Mouse (Mus musculus): ENCODE results near the gene Srsf9.

Gene Srsf9

DNA sequence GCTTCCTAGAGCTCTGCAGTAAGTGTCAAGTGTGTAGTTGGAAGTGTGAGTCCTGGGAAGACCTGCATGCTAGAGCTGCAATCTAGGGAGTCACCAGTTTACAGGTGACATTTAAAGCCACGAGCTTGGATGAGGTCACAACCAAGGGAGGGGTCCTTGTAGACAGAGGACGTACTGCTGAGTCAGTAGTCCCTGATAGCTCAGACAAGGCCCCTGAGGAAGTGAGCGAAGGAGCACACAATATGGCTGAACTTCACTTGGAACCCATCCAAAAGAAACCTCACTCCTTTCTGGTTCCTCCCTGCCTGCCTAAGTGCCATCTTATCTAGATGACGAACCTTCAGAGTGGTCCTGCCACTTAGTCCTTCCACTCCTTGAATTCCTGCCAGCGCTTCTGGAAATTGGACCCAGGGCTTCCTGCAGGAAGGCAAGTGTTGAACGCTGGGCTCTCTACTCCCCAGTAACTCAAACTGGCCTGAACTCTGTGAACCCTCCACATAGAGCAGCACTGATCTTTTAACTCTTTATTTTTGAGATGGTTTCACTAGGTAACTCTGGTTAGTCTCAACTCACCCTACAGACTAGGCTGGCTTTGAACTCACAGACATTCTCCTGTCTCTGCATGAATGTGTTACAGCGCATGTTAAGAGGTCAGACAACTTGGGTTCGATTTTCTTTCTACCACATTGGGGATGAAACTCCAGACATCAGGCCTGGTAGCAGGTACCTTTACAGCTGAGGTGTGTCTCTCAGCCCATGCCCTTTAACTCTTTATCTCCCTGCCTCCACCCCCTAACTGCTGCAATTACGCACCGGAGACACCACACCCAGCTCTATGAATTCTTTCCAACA lies 13.9 kb upstream of the Srsf9 start:
- Histone ChIP-seq H3K36me3 (ENCODE audit: control insufficient read depth, insufficient read depth, low read length, poor library complexity, severe bottlenecking) (no peaks in the 10 kb centered on the region), H3K27me3 (ENCODE audit: control insufficient read depth, insufficient read depth, low read length, poor library complexity, severe bottlenecking) (no peaks in the 10 kb centered on the region)
- no peak for DNase-seq (ENCODE audit: low read depth, low spot score)

DNA sequence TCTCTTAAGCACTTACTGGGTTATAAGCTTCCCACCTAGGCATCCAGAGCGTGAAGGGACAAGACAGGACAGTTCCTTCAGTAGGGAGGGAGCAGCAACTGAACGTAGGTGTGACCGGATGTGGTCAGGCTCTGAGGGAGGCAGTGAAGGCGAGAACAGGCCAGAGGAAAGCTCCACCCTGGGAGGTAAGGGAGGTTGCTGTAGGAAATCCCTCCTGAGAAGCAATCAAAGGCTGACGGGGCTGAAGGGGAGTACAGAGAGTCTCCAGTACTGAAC lies 13.4 kb upstream of the Srsf9 start:
- no peaks in the 10 kb centered on the region for H3K27me3 ChIP-seq (ENCODE audit: control insufficient read depth, insufficient read depth, low read length, poor library complexity, severe bottlenecking)

DNA sequence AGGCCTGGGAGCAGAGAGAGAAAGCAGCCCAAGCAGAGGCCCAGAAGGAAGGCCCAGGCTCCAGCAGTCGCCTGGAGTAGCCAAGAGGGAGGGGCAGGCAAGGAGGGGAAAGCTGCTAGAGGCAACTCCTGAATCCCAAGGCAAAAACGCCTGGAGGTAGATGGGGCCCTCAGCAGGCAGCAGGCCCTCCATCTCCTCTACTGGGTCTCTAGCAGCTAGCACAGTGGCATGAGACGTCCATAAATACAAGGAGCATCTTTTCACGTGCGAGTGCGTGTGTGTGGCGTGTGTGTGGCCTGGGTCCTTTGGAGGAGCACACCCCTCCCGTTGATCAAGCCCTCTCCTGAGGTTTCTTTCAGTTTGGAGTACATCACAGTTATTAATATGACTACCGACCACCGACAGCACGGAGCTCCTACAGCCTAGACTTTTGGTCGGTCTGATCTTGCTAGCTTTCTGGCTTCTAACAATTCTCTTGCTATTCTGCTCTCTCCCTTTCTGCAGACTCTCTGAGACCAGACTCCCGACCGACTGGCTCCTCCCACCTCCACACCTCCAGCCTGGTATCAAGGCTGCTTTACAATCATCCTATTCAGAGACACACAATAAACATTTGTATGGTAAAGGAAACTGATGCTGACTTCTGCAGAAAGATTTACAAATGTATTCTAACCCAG lies 9.9 kb upstream of the Srsf9 start:
- Histone ChIP-seq H3K27me3 (ENCODE audit: control insufficient read depth, insufficient read depth, low read length, poor library complexity, severe bottlenecking) (no peaks in the 10 kb centered on the region; the same call in 1 of the 2 replicates), H3K36me3 (ENCODE audit: control insufficient read depth, insufficient read depth, low read length, poor library complexity, severe bottlenecking) (no peaks in the 10 kb centered on the region)
- no peak for DNase-seq (ENCODE audit: low read depth, low spot score)

More for the DNA sequence above, 13.4 kb upstream of the Srsf9 start:
- DNase-seq (ENCODE audit: low read depth, low spot score): no peak
- H3K36me3 ChIP-seq (ENCODE audit: control insufficient read depth, insufficient read depth, low read length, poor library complexity, severe bottlenecking): no peaks in the 10 kb centered on the region

DNA sequence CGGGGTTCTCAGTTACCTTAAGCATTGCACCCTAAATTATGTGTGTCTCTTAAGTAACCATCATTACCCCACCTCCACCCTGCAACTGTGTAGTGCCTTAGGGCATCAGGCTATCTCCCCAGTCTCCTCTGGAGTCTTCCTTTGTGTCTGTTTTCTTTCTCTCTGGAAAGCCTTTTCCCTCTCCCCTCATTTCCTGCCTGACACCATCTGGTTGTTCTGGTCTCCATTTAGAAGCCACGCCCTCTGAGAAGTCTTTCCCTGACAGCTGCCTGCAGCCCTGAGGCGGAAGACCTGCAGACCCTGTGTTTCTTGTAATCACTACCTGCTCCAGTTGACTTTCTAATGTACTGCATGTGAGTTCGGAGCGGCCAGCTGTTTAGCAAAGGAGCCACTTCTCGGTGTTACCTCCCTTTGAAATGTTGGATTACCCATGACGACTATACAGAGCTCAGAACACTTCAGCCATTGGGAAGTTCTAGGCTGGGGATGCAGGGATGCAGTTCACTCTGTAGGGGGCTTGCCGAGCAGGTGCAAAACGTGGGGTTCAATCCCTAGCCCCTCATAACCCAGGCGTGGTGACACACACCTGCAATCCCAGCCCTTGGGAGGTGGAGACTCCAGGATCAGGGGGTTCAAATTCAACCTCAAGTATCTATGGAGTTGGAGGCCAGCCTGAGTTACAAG lies 9.2 kb upstream of the Srsf9 start:
- Histone ChIP-seq H3K27me3 (ENCODE audit: control insufficient read depth, insufficient read depth, low read length, poor library complexity, severe bottlenecking) (no peaks in the 10 kb centered on the region; the same call in 1 of the 2 replicates), H3K36me3 (ENCODE audit: control insufficient read depth, insufficient read depth, low read length, poor library complexity, severe bottlenecking) (no peaks in the 10 kb centered on the region)
- DNase-seq (ENCODE audit: low read depth, low spot score): no peak

DNA sequence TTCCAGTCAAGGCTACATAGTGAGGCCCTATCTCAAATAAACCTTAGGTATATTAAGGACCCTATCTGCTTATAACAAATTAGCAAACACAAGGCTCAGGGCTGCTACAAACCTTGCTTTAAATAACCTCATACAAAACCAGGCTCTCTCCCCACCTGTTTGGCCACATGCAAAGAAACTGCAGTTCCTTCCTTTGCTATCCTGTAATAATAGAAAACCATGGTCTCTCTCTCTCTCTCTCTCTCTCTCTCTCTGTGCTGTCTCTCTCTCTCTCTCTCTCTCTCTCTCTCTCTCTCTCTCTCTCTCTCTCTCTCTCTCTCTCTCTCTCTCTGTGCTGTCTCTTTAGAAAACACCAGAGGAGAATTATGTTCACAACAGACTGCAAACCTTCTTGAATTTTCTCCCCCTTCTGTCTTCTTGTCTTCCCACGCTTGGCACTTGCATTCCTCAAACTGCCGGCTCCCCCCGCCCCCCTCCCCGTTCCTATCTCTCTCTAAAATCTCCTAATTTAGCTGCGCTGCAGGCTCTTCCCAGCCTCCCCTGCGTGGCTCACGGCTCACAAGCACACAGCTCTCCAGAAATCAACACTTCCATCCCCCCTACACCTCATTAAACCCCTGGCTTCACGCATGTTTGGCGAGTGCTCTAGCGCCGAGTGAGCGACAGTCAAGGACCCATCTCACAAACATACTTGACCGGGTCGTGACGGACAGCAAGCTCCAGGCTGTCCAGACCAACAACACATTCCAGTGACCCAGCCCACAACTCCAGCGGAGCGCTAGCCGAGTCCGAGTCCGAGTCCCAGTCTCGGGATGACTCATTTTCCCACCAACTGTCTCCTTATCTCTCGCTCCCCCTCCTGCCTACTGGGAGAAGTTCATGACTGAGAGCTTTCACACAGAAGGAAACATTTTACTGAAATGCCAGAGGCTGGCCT lies 7.7 kb upstream of the Srsf9 start:
- no peaks in the 10 kb centered on the region; the same call in 1 of the 2 replicates for H3K27me3 ChIP-seq (ENCODE audit: control insufficient read depth, insufficient read depth, low read length, poor library complexity, severe bottlenecking)
- no peaks in the 10 kb centered on the region for H3K36me3 ChIP-seq (ENCODE audit: control insufficient read depth, insufficient read depth, low read length, poor library complexity, severe bottlenecking)
- DNase-seq (ENCODE audit: low read depth, low spot score): peak; percentile 32

DNA sequence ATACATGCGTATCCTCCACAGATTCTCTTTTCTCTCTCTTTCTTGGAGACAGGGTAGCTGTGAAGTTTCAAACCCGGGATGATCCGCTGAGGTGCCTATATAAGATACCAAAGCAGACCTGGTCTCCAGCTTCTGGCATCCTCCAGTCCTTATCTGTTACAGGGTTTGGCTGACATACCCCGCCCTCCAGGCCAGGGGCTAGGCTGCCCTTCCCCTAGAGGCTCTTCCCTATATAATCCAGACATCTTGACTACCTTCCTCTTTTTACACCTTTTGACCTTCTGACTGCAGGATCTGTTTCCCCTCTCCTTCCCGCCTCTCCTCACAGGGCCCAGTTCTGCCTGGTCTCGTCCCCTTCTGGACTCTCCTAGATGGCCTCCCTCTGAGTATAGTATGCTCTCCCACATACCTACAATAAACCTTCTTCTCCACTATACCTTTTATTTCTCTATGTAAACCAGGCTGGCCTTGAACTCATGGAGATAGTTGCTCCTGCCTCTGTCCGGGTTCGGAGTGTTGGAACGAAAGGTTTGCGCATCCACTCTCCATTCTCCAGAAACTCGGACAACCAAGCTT lies 633 bp upstream of the Srsf9 start:
- DNase-seq (ENCODE audit: low read depth, low spot score): peak; percentile 15
- Histone ChIP-seq H3K36me3 (ENCODE audit: control insufficient read depth, insufficient read depth, low read length, poor library complexity, severe bottlenecking) (peaks cover 2% of the 10 kb centered on the region; the same call in 1 of the 2 replicates), H3K27me3 (ENCODE audit: control insufficient read depth, insufficient read depth, low read length, poor library complexity, severe bottlenecking) (no peaks in the 10 kb centered on the region)

DNA sequence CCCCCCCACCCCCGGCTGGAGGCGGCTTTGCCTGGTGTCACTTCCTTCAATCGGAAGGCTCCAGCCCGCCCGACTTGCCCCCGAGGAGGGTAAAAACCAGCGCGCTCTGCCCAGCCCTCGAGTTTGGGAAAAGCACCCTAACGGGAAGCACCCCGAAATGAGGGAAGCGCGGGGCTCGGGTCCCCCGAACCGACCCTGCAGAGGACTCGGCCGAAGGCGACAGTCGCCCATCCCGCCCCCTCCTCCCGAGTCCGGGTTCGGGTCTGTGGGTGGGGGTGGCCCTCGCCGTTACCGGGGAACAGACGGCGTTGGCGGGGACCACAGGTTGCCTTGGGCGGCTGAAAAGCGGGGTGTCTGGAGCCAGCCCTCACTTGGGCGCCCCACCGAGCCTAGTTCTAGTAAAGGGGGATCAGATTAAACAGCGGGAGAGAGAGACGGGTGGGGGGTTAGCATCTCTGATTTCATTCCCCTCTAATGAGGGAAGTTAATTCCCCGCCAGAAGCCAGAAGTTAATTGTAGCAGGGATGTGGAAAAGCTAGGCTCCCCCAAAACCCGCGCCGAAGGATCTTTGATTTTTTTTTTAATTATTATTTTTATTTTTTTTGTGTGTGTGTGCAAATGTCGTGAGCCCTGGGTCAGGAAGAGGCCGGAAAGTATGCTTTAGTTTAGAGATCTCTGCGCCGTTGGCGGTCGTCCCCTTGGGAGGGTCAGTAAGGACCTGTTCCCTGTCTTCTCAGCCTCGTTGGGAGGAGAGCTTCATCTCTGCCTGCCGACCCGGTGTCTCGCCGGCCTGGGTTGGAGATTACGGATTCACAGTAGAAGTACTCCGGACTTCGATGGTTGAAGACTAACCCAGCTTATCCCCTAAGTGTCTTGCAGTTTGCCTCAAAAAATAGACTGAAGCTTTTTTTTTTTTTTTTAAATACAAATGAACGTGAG lies 902 bp downstream of the Srsf9 start:
- H3K27me3 ChIP-seq (ENCODE audit: control insufficient read depth, insufficient read depth, low read length, poor library complexity, severe bottlenecking): no peaks in the 10 kb centered on the region
- DNase-seq (ENCODE audit: low read depth, low spot score): no peak
- H3K36me3 ChIP-seq (ENCODE audit: control insufficient read depth, insufficient read depth, low read length, poor library complexity, severe bottlenecking): peaks cover 4% of the 10 kb centered on the region; the same call in 1 of the 2 replicates

DNA sequence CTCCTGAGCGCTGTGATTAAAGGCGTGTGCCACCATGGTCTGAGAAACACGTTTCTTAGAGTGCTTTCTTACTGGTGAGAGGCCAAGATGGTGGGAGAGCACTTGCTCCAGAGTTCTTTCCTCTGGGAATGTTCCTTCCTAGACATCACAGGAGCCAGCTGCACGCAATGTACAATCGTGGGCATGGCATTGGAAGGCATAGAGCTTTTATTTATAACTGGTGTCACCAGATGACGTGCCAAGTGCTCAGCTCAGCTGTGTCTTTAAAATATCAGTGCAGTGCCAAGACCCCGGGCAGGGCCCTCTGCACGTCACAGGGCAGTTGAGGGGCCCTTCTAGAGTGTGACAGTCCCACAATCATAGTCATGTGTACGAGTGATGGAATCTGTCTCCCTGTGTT lies 4.0 kb downstream of the Srsf9 start:
- no peak for DNase-seq (ENCODE audit: low read depth, low spot score)
- H3K36me3 ChIP-seq (ENCODE audit: control insufficient read depth, insufficient read depth, low read length, poor library complexity, severe bottlenecking): peaks cover 7% of the 10 kb centered on the region; the same call in 1 of the 2 replicates
- H3K27me3 ChIP-seq (ENCODE audit: control insufficient read depth, insufficient read depth, low read length, poor library complexity, severe bottlenecking): no peaks in the 10 kb centered on the region

DNA sequence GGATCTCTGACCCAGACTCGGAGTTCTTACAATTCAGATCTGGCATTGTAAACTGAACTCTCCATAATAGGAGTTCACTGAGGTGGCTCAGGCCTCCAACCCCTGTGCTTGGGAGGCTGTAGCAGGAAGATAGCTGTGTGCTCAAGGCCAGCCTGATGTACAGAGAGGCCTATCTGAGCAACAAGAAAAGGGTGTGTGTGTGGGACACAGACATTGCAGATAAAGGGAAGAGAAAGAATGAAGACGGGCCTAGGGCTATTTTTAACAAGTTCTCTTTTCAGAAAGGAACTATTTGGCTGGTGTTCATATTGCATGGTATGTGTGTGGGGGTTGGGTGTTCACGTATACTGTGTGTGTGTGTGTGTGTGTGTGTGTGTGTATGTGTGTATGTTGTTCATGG lies 6.6 kb downstream of the Srsf9 start:
- no peaks in the 10 kb centered on the region for H3K27me3 ChIP-seq (ENCODE audit: control insufficient read depth, insufficient read depth, low read length, poor library complexity, severe bottlenecking)
- peaks cover 7% of the 10 kb centered on the region; the same call in 1 of the 2 replicates for H3K36me3 ChIP-seq (ENCODE audit: control insufficient read depth, insufficient read depth, low read length, poor library complexity, severe bottlenecking)
- DNase-seq (ENCODE audit: low read depth, low spot score): peak; percentile 43

DNA sequence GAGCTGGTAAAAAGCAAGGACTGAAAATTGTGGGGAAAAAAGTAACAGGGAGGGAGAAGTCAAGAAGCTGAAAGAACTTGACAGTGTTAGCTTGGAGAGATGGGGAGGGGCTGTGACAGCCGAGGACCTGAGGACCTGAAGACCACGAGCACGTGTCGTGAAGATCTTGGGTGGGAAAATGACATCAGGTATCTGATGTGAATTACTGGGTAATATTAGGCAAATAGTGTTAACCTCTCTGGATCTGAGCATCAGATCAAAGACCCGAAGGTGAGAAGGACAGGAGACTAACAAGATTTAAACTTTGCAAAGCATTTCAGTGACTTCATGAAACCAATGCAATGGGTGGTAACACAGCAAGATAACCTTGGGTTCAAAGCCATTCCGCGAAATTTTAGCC lies 13.0 kb downstream of the Srsf9 start:
- peaks cover 8% of the 10 kb centered on the region for H3K36me3 ChIP-seq (ENCODE audit: control insufficient read depth, insufficient read depth, low read length, poor library complexity, severe bottlenecking)
- H3K27me3 ChIP-seq (ENCODE audit: control insufficient read depth, insufficient read depth, low read length, poor library complexity, severe bottlenecking): no peaks in the 10 kb centered on the region
- no peak for DNase-seq (ENCODE audit: low read depth, low spot score)

DNA sequence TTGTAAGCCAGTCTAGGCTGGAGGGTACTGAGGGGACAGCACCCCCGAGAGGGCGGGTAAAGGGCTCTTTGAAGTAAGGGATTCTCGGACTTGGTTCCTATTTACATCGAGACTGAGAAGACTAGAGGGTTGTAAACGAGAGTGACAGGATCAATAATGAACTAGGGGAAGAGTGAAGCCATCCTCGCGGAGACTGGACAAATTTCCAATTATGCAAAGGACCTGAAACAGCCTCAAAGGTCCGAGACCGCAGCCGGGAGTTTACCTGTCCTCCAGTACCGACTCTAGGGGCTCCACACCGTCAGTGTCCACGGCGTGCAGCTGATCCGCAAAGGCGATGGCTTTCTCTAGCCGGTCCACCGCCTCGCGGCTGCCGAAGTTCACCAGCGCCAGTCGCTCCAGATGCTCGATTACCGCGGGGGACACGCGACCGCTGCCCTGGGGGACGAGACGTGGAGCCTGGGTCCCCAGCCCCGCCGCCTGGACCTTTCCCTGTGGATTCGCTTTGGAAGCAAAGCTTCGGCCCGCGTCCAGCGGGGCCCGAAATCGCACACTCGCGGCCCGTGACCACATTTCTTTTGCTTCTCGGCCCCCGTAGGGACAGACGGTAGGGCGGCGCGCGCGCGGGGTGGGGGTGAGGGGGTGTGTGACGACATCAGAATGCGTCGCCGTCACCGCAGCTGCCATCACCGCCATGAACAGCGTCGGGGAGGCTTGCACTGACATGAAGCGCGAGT lies 13.8 kb downstream of the Srsf9 start, which contains the start of the genes Gatc and Triap1:
Gene Gatc, minus strand, starts transcription at position 602 of the 737 bp plus-strand sequence.
Gene Triap1, plus strand, starts transcription at position 649 of the 737 bp plus-strand sequence.
- Histone ChIP-seq H3K36me3 (ENCODE audit: control insufficient read depth, insufficient read depth, low read length, poor library complexity, severe bottlenecking) (peaks cover 13% of the 10 kb centered on the region), H3K27me3 (ENCODE audit: control insufficient read depth, insufficient read depth, low read length, poor library complexity, severe bottlenecking) (no peaks in the 10 kb centered on the region)
- peak; percentile 92 for DNase-seq (ENCODE audit: low read depth, low spot score)

DNA sequence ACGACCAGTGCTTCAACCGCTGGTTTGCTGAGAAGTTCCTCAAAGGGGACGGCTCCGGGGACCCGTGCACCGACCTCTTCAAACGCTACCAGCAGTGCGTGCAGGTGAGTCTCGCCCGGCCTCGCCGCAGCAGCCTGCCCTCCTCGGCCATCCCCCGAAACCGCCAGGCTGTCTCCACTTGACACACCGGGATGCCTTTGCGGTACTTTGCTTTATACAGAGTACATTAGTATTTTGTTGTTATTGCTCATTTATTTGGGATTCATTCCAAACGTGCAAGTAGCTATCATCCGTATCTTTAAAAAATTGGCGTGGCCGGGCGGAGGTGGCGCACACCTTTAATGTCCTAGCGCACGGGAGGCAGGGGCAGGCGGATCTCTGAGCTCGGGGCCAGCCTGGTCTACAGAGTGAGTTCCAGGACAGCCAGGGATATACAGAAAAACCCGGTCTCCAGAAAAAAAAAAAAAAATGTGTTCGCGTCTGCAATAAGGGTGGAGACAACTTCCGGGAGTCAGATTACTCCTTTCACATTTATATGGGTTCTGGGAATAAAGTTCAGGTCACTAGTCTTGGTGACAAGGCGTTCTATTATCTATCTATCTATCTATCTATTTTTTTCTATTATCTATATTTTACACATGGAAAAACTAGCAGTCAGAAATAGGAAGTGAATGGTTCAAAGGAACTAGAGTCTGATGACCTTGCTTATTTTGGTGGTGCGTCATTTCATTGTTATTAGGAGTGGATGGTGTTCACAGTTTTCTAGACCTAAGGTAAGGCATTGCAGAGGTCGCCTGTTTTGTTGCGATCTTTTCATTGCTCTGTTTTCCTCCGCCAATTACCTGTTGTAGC lies 14.6 kb downstream of the Srsf9 start:
- no peaks in the 10 kb centered on the region for H3K27me3 ChIP-seq (ENCODE audit: control insufficient read depth, insufficient read depth, low read length, poor library complexity, severe bottlenecking)
- DNase-seq (ENCODE audit: low read depth, low spot score): peak; percentile 16
- peaks cover 13% of the 10 kb centered on the region for H3K36me3 ChIP-seq (ENCODE audit: control insufficient read depth, insufficient read depth, low read length, poor library complexity, severe bottlenecking)

Data from splenic B cell, adult 2 months (primary cell).